Mouse (Mus musculus): Measurements from ENCODE around the gene I830077J02Rik. TPM values are rescaled to one million over a fixed set of nuclear protein-coding genes. Genes with fewer than 3 reads are reported as not detected.

Gene I830077J02Rik
- polyA plus RNA-seq, 1 experiment: 0.01 TPM

- Histone ChIP-seq H3K4me1 (ENCODE audit: control insufficient read depth) (peaks cover 36% of the 10 kb centered on the region), H3K4me3 (replicated peaks) (no peak overlapping the region), H3K36me3 (ENCODE audit: control insufficient read depth) (no peaks in the 10 kb centered on the region)
These were observed 20.2 kb downstream of the I830077J02Rik start for GRCm38 (mm10) chr3:105912097-105912880.

GRCm38 (mm10) chr3:105910519-105911190 is 21.8 kb downstream of the I830077J02Rik start:
- Histone ChIP-seq H3K4me3 (replicated peaks) (no peak overlapping the region), H3K4me1 (ENCODE audit: control insufficient read depth) (peaks cover 33% of the 10 kb centered on the region), H3K27me3 (ENCODE audit: control insufficient read depth) (peaks cover 25% of the 10 kb centered on the region), H3K9me3 (ENCODE audit: control insufficient read depth, low read length) (no peaks in the 10 kb centered on the region), H3K36me3 (ENCODE audit: control insufficient read depth) (no peaks in the 10 kb centered on the region)
- TF ChIP-seq GATA1 (IDR thresholded peaks at IDR 0.05; ENCODE audit: low read length) (no peak), TAL1 (IDR thresholded peaks at IDR 0.05; ENCODE audit: low read length) (no peak)

More at GRCm38 (mm10) chr3:105912097-105912880, 20.2 kb downstream of the I830077J02Rik start:
- TF ChIP-seq TAL1 (IDR thresholded peaks at IDR 0.05; ENCODE audit: low read length): no peak
- TF ChIP-seq GATA1 (IDR thresholded peaks at IDR 0.05; ENCODE audit: low read length): no peak
- H3K27me3 ChIP-seq (ENCODE audit: control insufficient read depth): peaks cover 25% of the 10 kb centered on the region
- H3K9me3 ChIP-seq (ENCODE audit: control insufficient read depth, low read length): no peaks in the 10 kb centered on the region

GRCm38 (mm10) chr3:105908976-105909375 is 23.5 kb downstream of the I830077J02Rik start:
- peaks cover 29% of the 10 kb centered on the region for H3K4me1 ChIP-seq (ENCODE audit: control insufficient read depth)
- H3K9me3 ChIP-seq (ENCODE audit: control insufficient read depth, low read length): no peaks in the 10 kb centered on the region
- H3K27me3 ChIP-seq (ENCODE audit: control insufficient read depth): peaks cover 28% of the 10 kb centered on the region
- no peak for TF ChIP-seq TAL1 (IDR thresholded peaks at IDR 0.05; ENCODE audit: low read length)
- TF ChIP-seq GATA1 (IDR thresholded peaks at IDR 0.05; ENCODE audit: low read length): no peak
- H3K4me3 ChIP-seq (replicated peaks): no peak overlapping the region
- no peaks in the 10 kb centered on the region for H3K36me3 ChIP-seq (ENCODE audit: control insufficient read depth)

DNA sequence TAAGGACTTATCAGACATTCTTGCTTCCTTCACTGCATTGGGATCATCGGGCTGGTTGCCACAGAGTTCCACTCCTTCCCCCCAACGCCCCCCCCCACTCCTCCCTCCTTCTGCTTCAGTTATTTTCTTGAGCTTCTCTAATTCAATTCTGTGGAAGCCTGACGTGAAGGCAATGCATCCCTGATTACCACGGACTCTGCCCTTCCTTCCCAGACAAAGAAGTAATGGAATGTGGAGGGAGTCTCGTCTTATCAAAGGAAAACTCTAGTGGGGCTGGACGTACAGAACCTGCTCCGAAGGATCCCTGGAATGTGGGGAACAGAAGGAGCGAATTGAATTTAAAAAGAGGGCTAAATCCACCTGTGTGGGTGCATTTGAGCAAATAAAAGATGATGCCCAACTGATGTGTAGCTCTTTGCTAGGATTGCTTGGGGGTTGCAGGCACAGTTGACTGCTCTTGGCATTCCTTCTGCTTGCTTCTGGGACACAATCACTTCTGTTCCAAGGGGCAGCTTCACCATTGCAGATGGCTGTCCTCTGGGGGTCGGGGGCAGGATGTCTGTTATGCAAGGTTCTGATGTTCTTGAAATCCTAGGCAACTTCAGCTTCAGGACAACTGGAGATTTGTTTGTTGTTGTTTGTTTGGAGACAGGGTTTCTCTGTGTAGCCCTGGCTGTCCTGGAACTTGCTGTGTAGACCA is 24.4 kb downstream of the I830077J02Rik start:
- Histone ChIP-seq H3K27me3 (ENCODE audit: control insufficient read depth) (peaks cover 28% of the 10 kb centered on the region), H3K4me3 (replicated peaks) (no peak overlapping the region), H3K9me3 (ENCODE audit: control insufficient read depth, low read length) (no peaks in the 10 kb centered on the region), H3K4me1 (ENCODE audit: control insufficient read depth) (peaks cover 21% of the 10 kb centered on the region), H3K36me3 (ENCODE audit: control insufficient read depth) (no peaks in the 10 kb centered on the region)
- TF ChIP-seq GATA1 (IDR thresholded peaks at IDR 0.05; ENCODE audit: low read length) (no peak), TAL1 (IDR thresholded peaks at IDR 0.05; ENCODE audit: low read length) (no peak)

DNA sequence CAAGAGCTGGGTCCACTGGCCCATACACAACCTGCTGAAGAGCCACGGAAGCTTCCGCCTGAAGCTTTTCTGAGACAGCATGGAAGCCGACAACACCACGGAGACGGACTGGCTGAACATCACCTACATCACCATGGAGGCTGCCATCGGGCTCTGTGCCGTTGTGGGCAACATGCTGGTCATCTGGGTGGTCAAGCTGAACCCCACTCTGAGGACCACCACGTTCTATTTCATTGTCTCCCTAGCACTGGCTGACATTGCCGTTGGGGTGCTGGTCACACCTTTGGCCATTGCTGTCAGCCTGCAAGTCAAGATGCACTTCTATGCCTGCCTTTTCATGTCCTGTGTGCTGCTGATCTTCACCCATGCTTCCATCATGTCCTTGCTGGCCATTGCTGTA is 27.7 kb downstream of the I830077J02Rik start:
- Histone ChIP-seq H3K36me3 (ENCODE audit: control insufficient read depth) (no peaks in the 10 kb centered on the region), H3K9me3 (ENCODE audit: control insufficient read depth, low read length) (no peaks in the 10 kb centered on the region), H3K4me1 (ENCODE audit: control insufficient read depth) (peaks cover 13% of the 10 kb centered on the region), H3K27me3 (ENCODE audit: control insufficient read depth) (peaks cover 7% of the 10 kb centered on the region; the same call in 1 of the 2 replicates), H3K4me3 (replicated peaks) (no peak overlapping the region)
- TF ChIP-seq GATA1 (IDR thresholded peaks at IDR 0.05; ENCODE audit: low read length) (no peak), TAL1 (IDR thresholded peaks at IDR 0.05; ENCODE audit: low read length) (no peak)

- H3K4me3 ChIP-seq (replicated peaks): no peak overlapping the region
These were observed 28.3 kb downstream of the I830077J02Rik start for GRCm38 (mm10) chr3:105904213-105904612.

GRCm38 (mm10) chr3:105901468-105901867 is 31.0 kb downstream of the I830077J02Rik start:
- H3K4me3 ChIP-seq (replicated peaks): no peak overlapping the region

More at GRCm38 (mm10) chr3:105904213-105904612, 28.3 kb downstream of the I830077J02Rik start:
- Histone ChIP-seq H3K27me3 (ENCODE audit: control insufficient read depth) (peaks cover 7% of the 10 kb centered on the region; the same call in 1 of the 2 replicates), H3K9me3 (ENCODE audit: control insufficient read depth, low read length) (no peaks in the 10 kb centered on the region), H3K4me1 (ENCODE audit: control insufficient read depth) (peaks cover 16% of the 10 kb centered on the region), H3K36me3 (ENCODE audit: control insufficient read depth) (no peaks in the 10 kb centered on the region)
- TF ChIP-seq GATA1 (IDR thresholded peaks at IDR 0.05; ENCODE audit: low read length) (no peak), TAL1 (IDR thresholded peaks at IDR 0.05; ENCODE audit: low read length) (no peak)

GRCm38 (mm10) chr3:105900716-105901115 is 31.7 kb downstream of the I830077J02Rik start:
- Histone ChIP-seq H3K27me3 (ENCODE audit: control insufficient read depth) (0 out of 2 replicates have a peak, but pooled peaks cover 2% of the 10 kb centered on the region), H3K4me3 (replicated peaks) (no peak overlapping the region), H3K4me1 (ENCODE audit: control insufficient read depth) (peaks cover 16% of the 10 kb centered on the region), H3K9me3 (ENCODE audit: control insufficient read depth, low read length) (no peaks in the 10 kb centered on the region), H3K36me3 (ENCODE audit: control insufficient read depth) (no peaks in the 10 kb centered on the region)
- TF ChIP-seq GATA1 (IDR thresholded peaks at IDR 0.05; ENCODE audit: low read length) (no peak), TAL1 (IDR thresholded peaks at IDR 0.05; ENCODE audit: low read length) (no peak)

More at GRCm38 (mm10) chr3:105901468-105901867, 31.0 kb downstream of the I830077J02Rik start:
- 0 out of 2 replicates have a peak, but pooled peaks cover 2% of the 10 kb centered on the region for H3K27me3 ChIP-seq (ENCODE audit: control insufficient read depth)
- H3K36me3 ChIP-seq (ENCODE audit: control insufficient read depth): no peaks in the 10 kb centered on the region
- peaks cover 16% of the 10 kb centered on the region for H3K4me1 ChIP-seq (ENCODE audit: control insufficient read depth)
- TF ChIP-seq TAL1 (IDR thresholded peaks at IDR 0.05; ENCODE audit: low read length) (no peak), GATA1 (IDR thresholded peaks at IDR 0.05; ENCODE audit: low read length) (no peak)
- H3K9me3 ChIP-seq (ENCODE audit: control insufficient read depth, low read length): no peaks in the 10 kb centered on the region

Data from erythroblast, embryonic 14.5 days (primary cell).